Mouse (Mus musculus) embryonic facial prominence, embryonic 14.5 days (tissue): ENCODE data around the gene Pde4b. TPM values are rescaled to one million over a fixed set of nuclear protein-coding genes. Genes with fewer than 3 reads are reported as not detected.

ENCODE experiments used
- ATAC-seq: fragments of 200-750 bp; cut with Nextera tagmentation; 2 replicates; pipeline ENCODE4 v1.8.0; 2017; ENCODE audit warnings: low read depth, moderate number of reproducible peaks, moderate TSS enrichment
- DNase-seq: peaks from one replicate; pipeline ENCODE4 v3.0.0-alpha.2; 2015; ENCODE audit warnings: low spot score
- H3K27ac ChIP-seq: fragments of 300-500 bp; sonication (generic); replicated peaks from 2 replicates; pipeline ENCODE4 v1.5.1; 2014; ENCODE audit warnings: low read depth, mild to moderate bottlenecking, low read length, moderate library complexity
- H3K27me3 ChIP-seq: fragments of 300-500 bp; sonication (generic); replicated peaks from 2 replicates; pipeline ENCODE4 v1.6.1; 2014; ENCODE audit warnings: low read length; ENCODE audit not compliant: control insufficient read depth, insufficient read depth
- H3K36me3 ChIP-seq: fragments of 300-500 bp; sonication (generic); 2 replicates; pipeline ENCODE4 v1.6.1; 2014; ENCODE audit warnings: low read length, mixed read lengths; ENCODE audit not compliant: control insufficient read depth, insufficient read depth
- H3K4me1 ChIP-seq: fragments of 300-500 bp; sonication (generic); 2 replicates; pipeline ENCODE4 v1.6.1; 2014; ENCODE audit warnings: antibody characterized with exemption, low read length; ENCODE audit not compliant: control insufficient read depth, insufficient read depth
- H3K4me2 ChIP-seq: fragments of 300-500 bp; sonication (generic); 2 replicates; pipeline ENCODE4 v1.6.1; 2014; ENCODE audit warnings: low read depth, mild to moderate bottlenecking, low read length, moderate library complexity, mixed read lengths
- H3K4me3 ChIP-seq: fragments of 300-500 bp; sonication (generic); 2 replicates; pipeline ENCODE4 v1.5.1; 2014; ENCODE audit warnings: low read depth, mild to moderate bottlenecking, low read length
- H3K9ac ChIP-seq: fragments of 300-500 bp; sonication (generic); 2 replicates; pipeline ENCODE4 v1.6.1; 2014; ENCODE audit warnings: low read depth, mild to moderate bottlenecking, low read length, moderate library complexity, mixed read lengths
- H3K9me3 ChIP-seq: fragments of 300-500 bp; sonication (generic); 2 replicates; pipeline ENCODE4 v1.6.1; 2016; ENCODE audit warnings: low read length; ENCODE audit not compliant: control insufficient read depth
- WGBS: fragments of 180-500 bp; shearing (Covaris S2); extraction: QIAGEN DNeasy Blood & Tissue Kit; methylation state at CpG from one replicate; pipeline ENCODE4 v1.1.7; 2014; 5-methylcytosine and 5-hydroxymethylcytosine counted together
- polyA plus RNA-seq: library from polyadenylated mRNA; unstranded; fragments of >200 nt; fragmentation: Nextera tagmentation; extraction: Ambion mirVana; gene quantifications from 2 replicates; pipeline ENCODE4 v1.2.1, GENCODE M21; 2014

Pde4b gene
- polyA plus RNA-seq, 1 experiment from 2014 or later, result 19.4 TPM

DNA sequence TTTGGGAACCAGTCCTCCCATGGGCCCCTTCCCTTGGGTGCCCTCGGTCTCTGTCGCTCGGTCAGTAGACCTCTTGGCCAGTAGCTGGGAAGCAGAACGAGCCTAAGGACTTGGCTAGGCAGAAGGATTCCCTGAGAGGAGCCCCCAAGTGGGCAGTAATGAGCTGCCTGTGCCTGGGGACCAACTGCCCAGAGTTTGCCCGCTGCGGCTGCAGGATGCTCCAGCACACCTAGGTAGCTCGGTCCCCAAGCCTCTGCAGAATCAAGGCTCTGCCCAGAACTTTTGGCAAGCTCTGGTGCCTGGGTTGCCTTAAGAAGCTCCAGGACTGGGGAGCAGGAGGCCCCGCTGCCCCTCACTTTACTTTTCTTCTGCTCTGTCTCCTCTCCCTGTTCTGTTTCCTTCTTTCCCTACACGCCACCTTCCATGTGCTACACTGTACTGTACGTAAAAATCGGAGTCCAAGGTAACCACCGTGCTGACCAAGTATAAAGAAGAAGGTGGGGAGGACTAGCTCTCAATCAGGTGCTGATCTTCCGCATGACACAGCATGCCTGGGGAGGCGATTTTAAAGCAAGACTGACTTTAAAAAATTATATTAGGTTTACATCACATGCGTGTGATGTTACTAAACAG, 1.0 kb downstream of the Pde4b start:
- no peaks in the 10 kb centered on the region for H3K9me3 ChIP-seq
- WGBS, result 26% methylated on average over 13 of the region's 15 CpGs
- peak overlapping the region; percentile 57 for H3K4me3 ChIP-seq
- no peaks in the 10 kb centered on the region for H3K4me1 ChIP-seq
- peak overlapping the region; percentile 60 for H3K9ac ChIP-seq
- H3K4me2 ChIP-seq, result peak overlapping the region; percentile 98
- peak; percentile 33; the same call in 1 of the 2 replicates for ATAC-seq
- DNase-seq, result peak; percentile 11
- H3K27ac ChIP-seq, result no peak overlapping the region
- H3K27me3 ChIP-seq, result peaks cover 45% of the 10 kb centered on the region
- no peaks in the 10 kb centered on the region for H3K36me3 ChIP-seq

DNA sequence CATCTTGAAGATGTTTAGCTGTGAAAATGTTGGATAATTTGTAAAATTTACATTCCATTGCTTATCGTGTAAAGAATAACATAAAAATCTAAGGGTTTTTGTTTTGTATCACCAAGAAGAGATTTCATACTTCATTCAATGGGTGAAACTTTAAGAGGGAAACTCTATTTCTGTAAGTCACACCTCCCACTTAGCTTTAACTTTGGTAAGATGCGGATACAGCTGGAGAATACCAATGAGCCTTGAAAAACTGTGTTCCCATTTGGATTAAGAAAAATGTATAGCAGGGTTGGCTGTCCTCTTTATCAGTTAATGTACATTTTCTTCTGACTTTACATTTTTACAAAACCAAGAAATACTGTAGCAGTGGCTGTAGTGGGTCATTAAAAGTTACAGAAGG, 8.5 kb downstream of the Pde4b start:
- WGBS, result 92% methylated on average over 2 of the region's 2 CpGs
- Histone ChIP-seq H3K4me3 (no peak overlapping the region), H3K9me3 (no peaks in the 10 kb centered on the region), H3K27me3 (no peaks in the 10 kb centered on the region), H3K36me3 (no peaks in the 10 kb centered on the region), H3K9ac (no peak overlapping the region), H3K27ac (no peak overlapping the region), H3K4me2 (no peak overlapping the region), H3K4me1 (no peaks in the 10 kb centered on the region)
- ATAC-seq (no peak), DNase-seq (no peak)

DNA sequence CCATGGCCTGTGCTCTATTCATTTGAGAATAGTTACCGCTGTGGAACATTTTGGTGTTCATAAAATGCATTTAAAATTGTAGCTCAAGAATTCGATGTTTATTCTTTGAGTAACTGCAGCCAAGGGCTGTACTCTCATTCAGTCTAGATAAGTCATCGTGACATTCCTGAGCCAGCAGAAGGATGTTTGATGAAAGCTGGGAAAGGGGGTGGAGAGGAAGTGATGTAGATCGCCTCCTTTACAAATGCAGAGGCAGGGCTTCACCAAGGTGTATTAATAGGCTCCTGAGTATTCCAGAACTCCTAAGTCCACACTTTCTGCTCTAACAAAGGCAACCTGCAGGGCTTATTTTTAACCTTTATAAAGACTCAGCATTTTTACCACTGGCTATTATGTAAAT, 14.9 kb downstream of the Pde4b start:
- no peaks in the 10 kb centered on the region for H3K36me3 ChIP-seq
- H3K9ac ChIP-seq, result no peak overlapping the region
- H3K27ac ChIP-seq, result no peak overlapping the region
- DNase-seq (no peak), ATAC-seq (no peak)
- 68% methylated on average over 4 of the region's 4 CpGs for WGBS
- H3K4me2 ChIP-seq, result no peak overlapping the region
- no peaks in the 10 kb centered on the region for H3K27me3 ChIP-seq
- H3K4me3 ChIP-seq, result no peak overlapping the region
- no peaks in the 10 kb centered on the region for H3K9me3 ChIP-seq
- H3K4me1 ChIP-seq, result no peaks in the 10 kb centered on the region

DNA sequence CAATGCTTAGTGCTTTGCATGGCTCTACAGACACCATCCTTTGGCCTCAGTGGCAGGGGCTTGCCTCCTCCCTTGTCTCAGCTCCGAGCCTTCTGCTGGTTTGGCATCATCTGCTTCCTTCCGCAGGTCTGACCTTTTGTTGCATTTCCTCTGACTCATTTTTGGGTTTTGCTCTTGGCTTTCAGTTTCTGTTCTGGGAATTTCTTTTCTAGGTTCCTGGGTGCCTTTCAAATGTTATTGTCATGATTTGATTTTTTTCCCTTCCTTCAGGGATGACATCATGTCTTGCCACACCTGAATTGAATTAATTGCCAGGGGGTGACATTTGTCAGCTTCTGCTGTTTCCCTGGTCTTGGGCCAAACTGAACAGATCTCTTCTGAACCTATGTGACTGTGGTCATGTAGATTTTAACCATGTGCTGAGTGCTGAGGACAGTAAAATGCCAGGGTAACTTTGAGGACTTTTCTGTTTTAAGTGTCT, 17.2 kb downstream of the Pde4b start:
- Histone ChIP-seq H3K4me2 (no peak overlapping the region), H3K9me3 (no peaks in the 10 kb centered on the region), H3K4me3 (no peak overlapping the region), H3K36me3 (no peaks in the 10 kb centered on the region), H3K4me1 (no peaks in the 10 kb centered on the region), H3K27ac (no peak overlapping the region), H3K27me3 (no peaks in the 10 kb centered on the region), H3K9ac (no peak overlapping the region)
- ATAC-seq, result no peak
- 65% methylated on average over 2 of the region's 2 CpGs for WGBS
- no peak for DNase-seq

DNA sequence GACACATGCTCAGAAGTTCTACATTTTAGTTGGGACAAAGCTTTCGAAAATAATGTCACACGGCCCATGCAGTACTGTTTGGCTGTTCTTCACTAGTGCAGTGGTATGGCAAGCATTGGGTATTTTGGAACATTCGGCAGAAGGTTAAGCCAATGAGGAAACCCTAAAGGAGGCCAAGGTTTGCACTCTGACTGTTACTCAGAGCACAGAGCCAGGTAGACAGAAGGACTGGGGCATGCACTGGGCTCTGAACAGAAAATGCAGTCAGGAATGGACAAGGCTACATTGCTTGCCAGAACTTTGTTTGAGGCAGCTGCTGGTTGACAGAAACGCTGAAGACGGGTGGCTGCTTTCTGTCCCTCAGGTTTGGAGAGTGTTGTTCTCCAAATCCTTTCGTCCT, 19.4 kb downstream of the Pde4b start:
- Histone ChIP-seq H3K4me2 (no peak overlapping the region), H3K9ac (no peak overlapping the region), H3K4me3 (no peak overlapping the region), H3K27ac (no peak overlapping the region), H3K9me3 (no peaks in the 10 kb centered on the region), H3K36me3 (no peaks in the 10 kb centered on the region), H3K27me3 (no peaks in the 10 kb centered on the region), H3K4me1 (no peaks in the 10 kb centered on the region)
- ATAC-seq (no peak), DNase-seq (no peak)
- 87% methylated on average over 6 of the region's 6 CpGs for WGBS

DNA sequence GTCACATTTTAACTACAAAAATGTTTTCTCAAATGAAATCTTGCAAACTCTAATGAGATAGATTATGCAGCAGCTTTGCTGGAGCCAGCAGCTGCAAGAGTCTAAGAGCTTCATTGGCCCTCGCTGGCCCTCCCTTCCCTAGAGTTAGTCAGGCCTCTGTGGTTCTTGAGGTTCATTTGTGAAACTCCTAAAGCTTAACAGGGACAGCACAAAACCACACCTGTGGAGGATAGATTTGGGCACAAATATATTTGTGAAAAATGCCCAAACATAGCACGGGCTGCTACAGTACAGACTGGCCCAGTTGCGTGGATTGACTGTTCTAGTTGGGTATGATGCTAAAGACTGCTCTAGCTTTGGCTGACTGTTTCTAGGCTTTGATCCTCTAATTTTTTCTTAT, 32.1 kb downstream of the Pde4b start:
- Histone ChIP-seq H3K27me3 (no peaks in the 10 kb centered on the region), H3K4me3 (no peak overlapping the region), H3K4me2 (no peak overlapping the region), H3K36me3 (no peaks in the 10 kb centered on the region), H3K9me3 (no peaks in the 10 kb centered on the region), H3K27ac (no peak overlapping the region), H3K9ac (no peak overlapping the region), H3K4me1 (no peaks in the 10 kb centered on the region)
- WGBS, result 89% methylated on average over 3 of the region's 3 CpGs
- no peak for DNase-seq
- no peak for ATAC-seq

DNA sequence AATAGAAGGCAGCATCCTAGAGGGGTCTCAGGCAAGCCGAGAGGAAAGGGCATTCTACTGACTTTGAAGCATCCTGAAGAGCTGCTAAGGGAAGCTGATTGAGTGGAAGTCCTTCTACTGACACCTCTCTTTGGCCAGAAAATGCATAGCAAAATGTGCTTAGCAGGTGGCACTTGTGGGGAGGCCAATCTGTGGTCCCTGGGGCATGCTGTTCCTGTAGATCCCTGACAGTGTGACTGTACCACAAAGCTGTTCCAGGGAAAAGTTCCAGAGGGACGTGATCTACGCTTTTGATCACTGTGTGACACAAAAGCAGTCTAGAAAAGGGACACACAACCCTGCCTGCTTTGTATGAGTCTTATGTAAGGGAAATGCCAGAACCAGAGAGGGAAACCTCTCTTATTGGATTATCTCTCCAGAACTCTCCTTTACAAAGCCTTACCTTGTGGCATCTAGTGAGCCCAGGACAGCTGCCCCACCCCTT, 49.1 kb downstream of the Pde4b start:
- H3K4me2 ChIP-seq, result no peak overlapping the region
- H3K9me3 ChIP-seq, result no peaks in the 10 kb centered on the region
- H3K36me3 ChIP-seq, result no peaks in the 10 kb centered on the region
- ATAC-seq (no peak), DNase-seq (no peak)
- H3K27ac ChIP-seq, result no peak overlapping the region
- 80% methylated on average over 3 of the region's 3 CpGs for WGBS
- no peaks in the 10 kb centered on the region for H3K27me3 ChIP-seq
- H3K4me1 ChIP-seq, result no peaks in the 10 kb centered on the region
- no peak overlapping the region for H3K9ac ChIP-seq
- no peak overlapping the region for H3K4me3 ChIP-seq

DNA sequence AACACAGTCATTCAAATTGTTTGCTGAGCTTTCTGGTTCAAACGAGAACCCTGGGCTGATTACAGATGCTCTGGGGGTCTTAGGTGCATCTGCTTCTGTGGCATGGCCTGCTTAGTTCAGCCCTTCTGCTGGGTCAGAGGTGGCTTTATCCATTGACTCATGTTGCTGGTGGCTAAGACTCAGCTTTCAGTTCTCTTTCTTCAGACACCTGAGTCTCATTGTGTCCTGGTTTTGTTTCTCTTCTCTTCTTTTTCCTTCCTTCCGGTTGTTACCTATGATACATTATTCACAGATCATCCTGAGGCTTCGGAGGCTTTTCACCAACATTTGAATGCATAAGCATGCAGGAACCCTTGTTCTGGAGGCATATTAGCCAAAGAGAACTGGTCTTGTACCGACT, 51.0 kb downstream of the Pde4b start:
- no peaks in the 10 kb centered on the region for H3K9me3 ChIP-seq
- H3K36me3 ChIP-seq, result no peaks in the 10 kb centered on the region
- ATAC-seq, result no peak
- 71% methylated on average over 4 of the region's 4 CpGs for WGBS
- no peak overlapping the region for H3K4me2 ChIP-seq
- DNase-seq, result no peak
- no peak overlapping the region for H3K9ac ChIP-seq
- H3K27ac ChIP-seq, result no peak overlapping the region
- no peak overlapping the region for H3K4me3 ChIP-seq
- no peaks in the 10 kb centered on the region for H3K4me1 ChIP-seq
- no peaks in the 10 kb centered on the region for H3K27me3 ChIP-seq

DNA sequence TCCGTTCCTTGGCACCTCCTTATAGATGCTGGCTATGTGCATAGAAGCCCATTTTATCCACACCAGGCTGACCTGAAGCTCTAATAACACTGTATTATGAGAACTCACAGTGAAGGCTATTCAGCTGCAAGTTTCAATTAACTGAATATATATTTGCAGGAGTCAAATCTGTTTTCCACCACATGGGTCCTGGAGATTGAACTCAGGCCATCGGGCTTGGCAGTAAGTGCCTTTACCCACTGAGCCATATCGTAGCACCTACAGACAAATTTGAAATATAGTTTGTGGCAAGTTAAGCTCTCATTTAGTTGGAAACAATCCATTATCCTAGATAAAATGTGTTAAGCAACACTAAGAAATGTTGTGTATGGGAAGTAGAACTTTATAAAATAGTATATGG, 53.9 kb downstream of the Pde4b start:
- H3K4me3 ChIP-seq, result no peak overlapping the region
- no peak overlapping the region for H3K27ac ChIP-seq
- ATAC-seq (no peak), DNase-seq (no peak)
- H3K36me3 ChIP-seq, result no peaks in the 10 kb centered on the region
- no peaks in the 10 kb centered on the region for H3K9me3 ChIP-seq
- H3K4me2 ChIP-seq, result no peak overlapping the region
- no peak overlapping the region for H3K9ac ChIP-seq
- WGBS, result 92% methylated on average over 3 of the region's 3 CpGs
- H3K4me1 ChIP-seq, result no peaks in the 10 kb centered on the region
- H3K27me3 ChIP-seq, result no peaks in the 10 kb centered on the region
